Mouse (Mus musculus): ENCODE measurements at regions not wholly inside any gene's neighbourhood (a gene's known extent, or its start where the extent isn't known, plus 50 kb on each side); places are given as distances from the start of the nearest gene placed in this dataset.

DNA sequence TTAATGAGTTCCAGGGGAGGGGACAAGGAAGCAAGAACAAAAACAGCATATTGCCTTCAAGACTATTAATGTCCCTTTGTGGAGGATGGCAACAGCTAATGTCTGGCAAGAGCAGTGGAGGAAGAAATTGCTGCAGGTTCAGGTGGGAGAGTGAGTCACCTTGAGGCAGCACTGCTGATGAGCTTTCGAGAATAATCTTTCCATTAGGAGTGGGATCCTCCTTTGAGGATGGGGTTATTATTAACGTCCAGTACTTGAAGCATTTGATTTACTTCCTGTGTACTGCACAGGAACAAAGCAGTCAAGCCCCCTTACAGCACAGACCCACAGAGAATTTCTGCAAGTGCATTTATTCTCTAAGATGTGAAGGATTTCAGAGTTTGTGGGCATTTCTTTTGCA lies 671.2 kb upstream of the Stxbp6 start:
- no peak for DNase-seq
- intact Hi-C loops (cut with DNase I), result no loop called here

DNA sequence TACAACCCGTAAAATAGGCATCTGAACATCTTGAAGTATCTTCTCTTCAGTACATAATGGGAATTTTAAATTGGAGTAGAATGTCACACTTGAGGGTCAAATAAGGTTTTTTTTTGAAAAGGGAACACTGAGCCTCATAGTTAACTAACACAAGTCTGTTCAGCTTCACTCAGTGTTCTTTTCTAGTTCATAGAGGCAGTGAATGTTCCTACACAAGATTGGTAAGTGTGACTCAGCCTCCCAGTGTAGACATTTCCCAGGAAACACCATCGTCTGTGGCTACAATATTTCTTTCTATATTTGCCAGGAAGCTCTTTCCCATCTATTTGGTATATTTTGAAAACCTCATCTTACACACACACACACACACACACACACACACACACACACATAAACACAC lies 670.1 kb upstream of the Stxbp6 start:
- intact Hi-C loops (cut with DNase I), result no loop called here
- DNase-seq, result no peak

- intact Hi-C loops (cut with DNase I), result no loop called here
- DNase-seq, result peak; percentile 3 to 7
These were observed 659.2 kb upstream of the Stxbp6 start for GRCm38 (mm10) chr12:45733661-45734060.

- intact Hi-C loops (cut with DNase I), result no loop called here
- no peak for DNase-seq
These were observed 650.3 kb upstream of the Stxbp6 start for GRCm38 (mm10) chr12:45724565-45725370.

GRCm38 (mm10) chr12:45711351-45711750 lies 636.8 kb upstream of the Stxbp6 start:
- intact Hi-C loops (cut with DNase I), result no loop called here
- no peak for DNase-seq

DNA sequence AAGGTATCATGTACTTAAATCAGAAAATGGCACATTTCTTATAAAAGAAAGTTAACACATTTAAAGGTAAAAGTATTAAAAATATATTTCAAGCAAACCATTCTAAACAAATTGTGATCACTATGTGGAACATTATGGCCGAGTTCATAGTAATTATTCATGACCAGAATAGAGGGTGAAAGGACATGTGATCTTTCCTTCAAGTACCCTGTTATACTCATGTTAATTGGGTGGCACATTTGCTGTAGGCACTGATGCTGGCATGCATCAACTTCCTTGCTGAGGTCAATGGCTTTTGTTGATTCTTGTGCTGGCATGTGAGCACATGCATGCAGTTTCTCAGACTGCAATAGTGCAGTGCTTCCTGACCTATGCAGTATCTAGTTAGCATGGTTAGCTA lies 636.3 kb upstream of the Stxbp6 start:
- intact Hi-C loops (cut with DNase I), result no loop called here
- DNase-seq, result no peak

DNA sequence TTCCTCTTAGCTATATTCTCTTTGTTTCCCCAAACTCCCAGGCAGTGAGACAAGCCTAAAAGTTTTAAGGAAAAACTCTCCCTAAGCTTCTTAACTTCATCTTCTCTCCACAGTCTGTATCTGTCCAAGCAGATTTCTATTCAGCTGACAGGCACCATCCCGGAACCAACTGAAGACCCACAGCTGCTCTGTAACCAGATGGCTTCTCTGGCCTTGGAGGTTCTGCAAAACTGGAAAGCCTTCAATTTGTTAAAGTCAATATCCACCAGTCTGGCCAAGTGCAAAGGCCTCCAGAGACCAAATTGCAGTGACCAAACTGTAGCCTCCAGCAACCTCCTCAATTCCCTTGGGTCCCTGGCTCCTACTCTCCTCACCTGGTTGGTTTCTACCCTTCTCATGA lies 614.8 kb upstream of the Stxbp6 start:
- peak; percentile 33 to 43 for DNase-seq

GRCm38 (mm10) chr12:45686765-45687164 lies 612.3 kb upstream of the Stxbp6 start:
- intact Hi-C loops (cut with DNase I), result no loop called here
- no peak for DNase-seq

More for the DNA sequence above, 614.8 kb upstream of the Stxbp6 start:
- intact Hi-C loops (cut with DNase I), result no loop called here

DNA sequence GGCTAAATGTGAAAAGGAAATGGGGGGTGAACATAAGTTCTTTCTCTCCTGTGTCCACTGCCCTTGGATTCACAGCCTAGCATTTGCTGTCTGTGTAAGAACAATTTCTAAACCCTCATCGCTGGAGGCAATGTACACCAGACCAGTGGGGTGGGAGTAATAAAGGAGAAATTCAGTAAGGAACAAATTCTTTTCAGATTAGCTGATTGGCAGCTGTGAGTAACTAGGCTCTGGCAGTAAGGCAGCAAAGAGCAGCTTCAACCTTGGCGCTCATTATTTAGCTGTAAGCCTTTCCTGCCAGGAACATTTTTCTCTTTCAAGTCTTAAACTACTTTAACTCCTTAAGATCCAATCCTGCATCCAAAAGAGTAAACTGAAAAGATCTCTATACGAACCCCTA lies 597.9 kb upstream of the Stxbp6 start:
- DNase-seq, result peak in 1 of 2 experiments; percentile 1
- intact Hi-C loops (cut with DNase I), result no loop called here

DNA sequence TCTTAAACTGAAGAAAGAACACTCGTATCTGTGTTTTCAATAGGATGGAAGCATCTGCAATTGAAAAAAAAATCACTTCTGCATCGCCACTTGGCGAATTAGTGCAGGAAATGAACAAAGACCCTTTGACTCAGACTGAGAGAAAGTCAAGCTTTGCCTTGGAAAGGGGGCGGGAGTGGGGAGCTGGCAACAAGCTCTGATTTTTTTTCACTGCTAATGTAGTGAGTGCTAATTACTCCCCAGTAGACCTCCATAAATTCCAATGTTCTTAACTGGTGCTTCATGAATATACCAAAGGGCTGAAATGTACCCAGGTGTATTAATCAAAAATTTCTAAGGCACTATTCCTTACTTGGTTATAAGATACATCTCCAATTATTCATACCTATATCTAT lies 597.0 kb upstream of the Stxbp6 start:
- DNase-seq, result no peak
- intact Hi-C loops (cut with DNase I), result no loop called here

GRCm38 (mm10) chr12:45670874-45671553 lies 596.5 kb upstream of the Stxbp6 start:
- intact Hi-C loops (cut with DNase I), result no loop called here
- no peak for DNase-seq

GRCm38 (mm10) chr12:45670246-45670873 lies 595.9 kb upstream of the Stxbp6 start:
- no peak for DNase-seq
- intact Hi-C loops (cut with DNase I), result no loop called here

DNA sequence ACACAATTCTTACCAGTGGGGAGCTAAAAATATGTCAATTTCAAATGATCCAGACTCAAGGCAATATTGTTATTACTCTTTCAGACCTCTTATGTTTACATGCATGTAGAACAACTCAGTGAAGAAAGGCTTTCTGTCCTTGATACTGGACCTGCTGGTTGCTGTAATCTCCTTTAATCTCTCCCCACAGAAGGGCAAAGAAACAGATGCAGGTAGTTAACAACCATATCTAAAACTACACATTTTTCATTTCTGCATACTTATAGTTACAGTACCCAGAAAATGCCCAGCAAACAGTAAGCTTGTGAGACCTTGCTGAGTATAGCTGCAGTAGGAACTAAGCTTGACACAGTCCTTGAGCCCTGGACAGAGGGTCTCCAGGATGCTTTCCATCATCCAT lies 585.1 kb upstream of the Stxbp6 start:
- no peak for DNase-seq
- intact Hi-C loops (cut with DNase I), result no loop called here

DNA sequence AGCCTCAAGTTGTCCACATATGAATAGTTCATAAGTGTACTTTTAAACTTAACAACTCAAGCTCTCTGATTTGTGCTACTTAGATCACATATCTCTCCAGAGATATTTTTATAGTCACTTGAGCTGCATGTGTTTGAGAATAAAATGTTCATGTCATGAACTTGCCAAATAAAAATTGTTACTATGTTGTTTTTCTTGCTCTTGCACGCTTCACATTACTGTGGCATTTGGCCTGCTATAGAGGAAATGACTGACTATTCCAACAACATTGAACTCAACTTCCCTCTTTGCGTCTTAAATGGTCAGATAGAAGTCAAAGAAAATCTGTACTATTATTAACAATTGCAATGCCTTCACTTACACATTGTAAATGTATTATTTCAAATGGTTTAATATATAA lies 582.1 kb upstream of the Stxbp6 start:
- intact Hi-C loops (cut with DNase I), result no loop called here
- no peak for DNase-seq

GRCm38 (mm10) chr12:45648654-45649053 lies 574.1 kb upstream of the Stxbp6 start:
- intact Hi-C loops (cut with DNase I), result no loop called here
- DNase-seq, result no peak

DNA sequence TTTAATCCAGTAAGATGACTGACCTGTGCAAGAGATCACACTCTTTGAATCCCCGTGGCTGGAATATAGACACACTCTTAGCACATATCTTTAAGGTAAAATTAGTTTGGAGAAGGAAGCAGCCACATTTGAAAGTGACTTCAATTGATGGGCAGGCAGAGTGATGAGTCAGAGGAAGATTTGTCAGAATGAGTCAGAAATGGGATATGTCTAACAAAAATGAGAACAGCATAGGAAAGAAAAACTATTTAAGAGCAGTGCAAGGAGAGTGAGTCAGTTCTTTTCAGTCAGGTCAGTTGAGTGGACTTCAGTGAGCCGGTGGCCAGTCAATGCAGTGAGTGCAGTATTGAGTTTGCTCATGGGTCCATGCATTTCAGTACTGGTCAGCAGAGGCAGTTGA lies 569.7 kb upstream of the Stxbp6 start:
- intact Hi-C loops (cut with DNase I), result no loop called here
- no peak for DNase-seq

DNA sequence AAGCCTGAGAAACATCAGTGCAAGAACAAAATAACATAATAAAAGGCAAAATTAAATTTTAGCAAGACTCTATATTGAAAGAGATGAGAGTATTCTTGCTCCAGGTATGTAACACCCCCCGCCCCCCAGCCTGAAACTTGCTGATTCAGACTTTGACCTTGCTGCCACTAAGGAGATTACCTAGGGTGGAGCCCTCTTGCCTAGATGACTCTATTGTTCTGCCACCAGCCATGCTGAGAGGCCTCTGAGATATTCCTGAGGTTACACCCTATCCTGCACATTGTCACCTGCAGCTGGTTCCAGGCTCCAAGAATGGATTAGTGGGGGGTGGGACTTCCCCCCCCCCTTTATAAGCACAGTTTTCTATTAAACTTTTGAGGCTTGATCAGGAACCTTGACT lies 548.3 kb upstream of the Stxbp6 start:
- no peak for DNase-seq
- intact Hi-C loops (cut with DNase I), result no loop called here

- intact Hi-C loops (cut with DNase I), result no loop called here
- DNase-seq, result no peak
These were observed 545.5 kb upstream of the Stxbp6 start for GRCm38 (mm10) chr12:45620056-45620455.

DNA sequence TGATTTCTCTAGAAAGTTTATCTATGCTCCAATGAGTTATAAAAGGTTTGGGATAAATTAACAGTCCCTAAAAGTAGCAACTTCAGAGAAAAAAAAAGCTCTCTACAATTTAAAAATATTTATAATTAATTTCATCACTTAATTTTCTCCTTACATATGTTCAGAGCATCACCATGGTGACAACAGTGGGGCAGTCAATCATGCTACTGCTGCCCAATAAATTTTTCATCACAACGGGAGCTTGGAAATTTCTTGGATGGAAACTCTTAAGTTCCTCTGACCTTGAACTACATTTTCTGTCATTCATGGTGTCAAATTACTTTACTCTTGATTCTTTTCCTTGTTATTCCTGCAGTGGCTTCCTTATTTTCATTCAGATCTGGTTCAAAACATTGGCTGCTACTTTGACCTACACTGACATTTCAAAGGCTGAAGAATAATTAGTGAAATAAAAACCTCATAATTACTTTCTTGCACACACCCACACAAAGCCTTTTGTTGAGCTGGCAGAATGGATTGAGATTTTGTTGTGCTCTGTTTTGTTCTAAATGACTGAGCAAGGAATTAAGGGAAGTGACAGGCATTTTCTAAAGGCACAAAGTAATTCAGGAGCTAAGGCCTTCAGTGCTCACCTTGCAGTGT lies 540.1 kb upstream of the Stxbp6 start:
- intact Hi-C loops (cut with DNase I), result no loop called here

DNA sequence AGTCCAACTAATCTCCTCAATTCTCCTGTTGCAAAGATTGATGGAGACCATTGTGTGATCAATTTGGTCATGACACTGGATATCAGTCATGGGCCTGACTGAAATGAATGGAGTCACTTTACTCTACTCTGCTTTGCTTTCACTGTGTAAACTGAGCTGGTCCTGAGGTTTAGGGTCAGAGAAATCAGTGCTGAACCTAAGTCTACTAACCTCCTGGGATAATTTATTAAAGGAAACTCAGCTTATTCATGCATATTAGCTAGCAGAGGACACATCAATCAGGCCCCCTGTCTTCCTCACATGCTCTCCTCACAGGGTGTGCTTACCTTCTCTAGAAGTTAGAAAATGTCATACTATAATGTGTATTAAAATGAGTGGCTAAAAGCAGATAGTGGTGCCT lies 539.6 kb upstream of the Stxbp6 start:
- DNase-seq, result no peak

More for the DNA sequence above, 540.1 kb upstream of the Stxbp6 start:
- DNase-seq, result no peak

DNA sequence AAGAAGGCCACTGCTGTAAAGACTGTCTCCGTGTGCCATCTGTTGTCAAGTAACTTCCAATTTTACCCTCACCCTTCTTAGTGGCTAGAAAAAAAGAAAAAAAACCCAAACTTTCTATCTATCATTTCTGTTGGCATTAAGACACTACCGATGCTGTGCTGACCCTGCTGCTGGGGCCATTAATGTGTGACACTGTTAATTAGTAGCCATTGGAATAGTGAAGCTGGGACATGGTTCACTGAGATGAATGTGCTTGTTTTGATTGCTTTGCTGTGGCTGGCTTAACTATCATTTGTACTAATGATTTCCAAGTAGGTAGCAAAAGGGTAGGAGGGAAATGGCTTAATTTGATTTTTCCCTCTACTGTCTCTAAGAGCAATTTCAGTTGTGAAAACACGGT lies 524.9 kb upstream of the Stxbp6 start:
- DNase-seq, result no peak

More for the DNA sequence above, 539.6 kb upstream of the Stxbp6 start:
- intact Hi-C loops (cut with DNase I), result no loop called here

More for the DNA sequence above, 524.9 kb upstream of the Stxbp6 start:
- intact Hi-C loops (cut with DNase I), result no loop called here
